Mouse (Mus musculus): Measurements from ENCODE around the gene Mink1. TPM values are rescaled to one million over a fixed set of nuclear protein-coding genes. Genes with fewer than 3 reads are reported as not detected.
A peak's percentile ranks its signal among the peaks of the same experiment; 100 is the strongest.

Gene Mink1
- total and polyA plus RNA-seq, 3 experiments, result 14.3 to 89.8 (median 38.1) TPM

DNA sequence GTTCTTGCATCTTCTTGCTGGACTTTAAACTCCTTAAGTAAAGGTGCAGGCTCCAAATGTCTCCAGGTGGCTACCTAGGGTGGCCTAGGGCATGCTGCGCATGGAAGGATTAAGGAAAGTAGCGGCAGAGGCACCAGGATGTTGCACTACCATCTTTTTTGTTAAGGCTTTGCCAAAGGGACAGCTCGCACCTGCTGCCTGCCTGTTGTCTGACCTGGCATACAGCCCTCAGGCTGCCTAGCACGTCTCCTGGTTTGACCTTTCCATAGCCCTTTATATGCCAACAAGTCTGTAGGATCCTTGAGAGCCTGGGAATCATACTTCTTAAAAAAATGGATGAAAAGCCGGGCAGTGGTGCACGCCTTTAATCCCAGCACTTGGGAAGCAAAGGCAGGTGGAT lies 80.4 kb downstream of the Mink1 start:
- Histone ChIP-seq H3K4me1 (ENCODE audit: insufficient read depth, low read depth, low read length) (peaks cover 73% of the 10 kb centered on the region), H3K36me3 (replicated peaks) (peaks cover 64% of the 10 kb centered on the region), H3K4me3 (ENCODE audit: low read depth, low read length) (no peak overlapping the region), H3K27me3 (ENCODE audit: insufficient read depth, low read length) (no peaks in the 10 kb centered on the region), H3K9me3 (replicated peaks) (no peaks in the 10 kb centered on the region)
- TF ChIP-seq GATA1 (IDR thresholded peaks at IDR 0.05; ENCODE audit: borderline replicate concordance, low read length) (no peak), GATA2 (IDR thresholded peaks at IDR 0.05; ENCODE audit: borderline replicate concordance, low read depth, low read length) (no peak), TAL1 (conservative IDR thresholded peaks at IDR 0.05; ENCODE audit: low read depth, low read length) (no peak), POLR2AphosphoS5 (IDR thresholded peaks at IDR 0.05; ENCODE audit: insufficient replicate concordance, low read depth, low read length) (no peak), CTCF (IDR thresholded peaks at IDR 0.05; ENCODE audit: low read depth, low read length) (no peak)
- no peak for DNase-seq (ENCODE audit: low spot score)
- ATAC-seq (ENCODE audit: extremely low read depth, insufficient number of reproducible peaks, low FRiP score, poor library complexity, severe bottlenecking), result no peak

DNA sequence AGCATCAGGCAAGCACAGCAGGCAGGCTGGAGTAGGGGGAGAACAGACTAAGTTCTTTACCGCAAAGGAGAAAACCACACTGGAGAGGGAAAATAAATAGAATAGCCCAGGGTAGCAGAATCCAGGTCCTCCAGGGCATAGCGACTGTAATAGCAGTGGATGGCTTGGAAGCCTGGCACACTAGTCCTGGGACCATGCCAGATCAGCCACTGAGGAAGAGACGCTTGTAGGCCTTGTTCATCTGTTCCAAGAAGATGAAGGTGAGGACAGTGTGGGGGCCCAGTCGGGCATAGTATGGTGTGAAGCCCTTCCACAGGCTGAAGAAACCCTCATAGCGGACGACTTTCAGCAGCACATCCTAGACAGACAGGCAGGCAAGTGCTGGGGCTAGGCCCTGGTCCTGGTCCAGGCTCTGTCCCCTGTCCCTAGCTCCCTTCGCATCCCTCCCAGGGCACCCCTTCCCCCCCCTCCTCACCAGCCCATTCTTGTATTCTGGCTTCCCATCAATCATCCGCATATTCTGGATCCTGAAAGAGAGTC lies 82.0 kb downstream of the Mink1 start:
- TF ChIP-seq GATA2 (IDR thresholded peaks at IDR 0.05; ENCODE audit: borderline replicate concordance, low read depth, low read length), result no peak
- TF ChIP-seq TAL1 (conservative IDR thresholded peaks at IDR 0.05; ENCODE audit: low read depth, low read length), result no peak
- TF ChIP-seq GATA1 (IDR thresholded peaks at IDR 0.05; ENCODE audit: borderline replicate concordance, low read length), result no peak
- no peak for TF ChIP-seq POLR2AphosphoS5 (IDR thresholded peaks at IDR 0.05; ENCODE audit: insufficient replicate concordance, low read depth, low read length)
- no peak for TF ChIP-seq CTCF (IDR thresholded peaks at IDR 0.05; ENCODE audit: low read depth, low read length)
- Histone ChIP-seq H3K4me1 (ENCODE audit: insufficient read depth, low read depth, low read length) (peaks cover 72% of the 10 kb centered on the region), H3K27me3 (ENCODE audit: insufficient read depth, low read length) (no peaks in the 10 kb centered on the region), H3K9me3 (replicated peaks) (no peaks in the 10 kb centered on the region), H3K4me3 (ENCODE audit: low read depth, low read length) (no peak overlapping the region; the same call in 1 of the 2 replicates), H3K36me3 (replicated peaks) (peaks cover 79% of the 10 kb centered on the region)
- DNase-seq (ENCODE audit: low spot score) (no peak), ATAC-seq (ENCODE audit: extremely low read depth, insufficient number of reproducible peaks, low FRiP score, poor library complexity, severe bottlenecking) (no peak)

DNA sequence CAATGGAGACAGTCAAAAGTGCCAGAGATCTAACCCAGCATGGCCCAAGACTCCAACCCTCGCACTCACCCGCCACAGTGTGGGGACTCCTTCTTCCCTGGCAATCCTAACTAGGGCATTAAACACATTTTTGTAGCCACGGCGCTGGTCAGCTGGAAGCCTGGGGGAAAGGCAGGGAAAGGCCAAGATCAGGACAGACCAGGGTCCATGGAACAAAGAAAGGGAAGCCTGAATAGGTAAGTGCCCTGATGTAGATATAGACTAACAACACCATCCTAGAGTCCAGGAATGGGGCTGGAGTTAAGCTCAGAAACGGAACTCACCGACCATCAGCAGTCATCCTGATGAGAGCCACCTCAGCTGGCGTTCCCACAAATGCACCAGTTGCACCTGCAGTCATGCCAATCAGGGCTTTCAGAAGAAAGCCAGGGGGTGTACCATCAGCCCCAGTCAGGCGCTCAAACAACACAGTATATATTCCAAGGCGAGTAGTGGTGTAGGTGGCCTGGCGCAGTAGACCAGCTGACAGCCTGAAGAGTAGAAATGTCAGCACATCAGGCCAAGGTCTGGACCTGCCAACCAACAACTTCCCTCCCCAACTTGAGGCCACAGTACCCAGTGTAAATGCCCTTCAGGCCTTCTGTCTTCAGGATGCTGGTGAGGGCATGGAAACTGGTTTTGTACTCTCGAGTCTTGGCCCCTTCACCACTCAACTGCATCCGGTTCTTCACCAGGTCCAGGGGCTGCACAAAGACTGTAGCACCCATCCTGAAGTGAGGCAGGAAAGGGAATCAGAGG lies 83.0 kb downstream of the Mink1 start:
- no peak for DNase-seq (ENCODE audit: low spot score)
- no peak for ATAC-seq (ENCODE audit: extremely low read depth, insufficient number of reproducible peaks, low FRiP score, poor library complexity, severe bottlenecking)
- Histone ChIP-seq H3K36me3 (replicated peaks) (peaks cover 80% of the 10 kb centered on the region), H3K4me3 (ENCODE audit: low read depth, low read length) (peak overlapping the region; percentile 80), H3K9me3 (replicated peaks) (no peaks in the 10 kb centered on the region), H3K4me1 (ENCODE audit: insufficient read depth, low read depth, low read length) (peaks cover 71% of the 10 kb centered on the region), H3K27me3 (ENCODE audit: insufficient read depth, low read length) (no peaks in the 10 kb centered on the region)
- TF ChIP-seq GATA1 (IDR thresholded peaks at IDR 0.05; ENCODE audit: borderline replicate concordance, low read length) (no peak), TAL1 (conservative IDR thresholded peaks at IDR 0.05; ENCODE audit: low read depth, low read length) (no peak), CTCF (IDR thresholded peaks at IDR 0.05; ENCODE audit: low read depth, low read length) (no peak), GATA2 (IDR thresholded peaks at IDR 0.05; ENCODE audit: borderline replicate concordance, low read depth, low read length) (no peak), POLR2AphosphoS5 (IDR thresholded peaks at IDR 0.05; ENCODE audit: insufficient replicate concordance, low read depth, low read length) (no peak)

DNA sequence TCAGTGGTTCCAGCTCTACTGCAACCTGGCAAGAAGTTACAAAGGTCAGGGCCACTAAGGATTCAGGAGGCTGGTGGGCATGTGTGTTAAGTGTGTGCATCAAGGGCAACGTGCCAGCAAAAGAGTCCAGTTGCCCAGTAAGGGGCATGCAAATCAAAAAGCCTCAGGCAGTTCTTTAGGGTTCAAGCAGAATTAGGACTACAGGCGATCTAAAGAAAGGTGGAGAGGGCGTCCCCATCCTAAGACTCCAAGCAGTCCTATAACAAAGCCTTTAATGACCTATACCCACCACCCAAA lies 83.5 kb downstream of the Mink1 start:
- no peaks in the 10 kb centered on the region for H3K9me3 ChIP-seq (replicated peaks)
- ATAC-seq (ENCODE audit: extremely low read depth, insufficient number of reproducible peaks, low FRiP score, poor library complexity, severe bottlenecking) (no peak), DNase-seq (ENCODE audit: low spot score) (no peak)
- peaks cover 83% of the 10 kb centered on the region for H3K36me3 ChIP-seq (replicated peaks)
- H3K4me1 ChIP-seq (ENCODE audit: insufficient read depth, low read depth, low read length), result peaks cover 71% of the 10 kb centered on the region
- no peak for TF ChIP-seq POLR2AphosphoS5 (IDR thresholded peaks at IDR 0.05; ENCODE audit: insufficient replicate concordance, low read depth, low read length)
- TF ChIP-seq TAL1 (conservative IDR thresholded peaks at IDR 0.05; ENCODE audit: low read depth, low read length), result no peak
- TF ChIP-seq GATA1 (IDR thresholded peaks at IDR 0.05; ENCODE audit: borderline replicate concordance, low read length), result no peak
- TF ChIP-seq GATA2 (IDR thresholded peaks at IDR 0.05; ENCODE audit: borderline replicate concordance, low read depth, low read length), result no peak
- TF ChIP-seq CTCF (IDR thresholded peaks at IDR 0.05; ENCODE audit: low read depth, low read length), result no peak
- no peaks in the 10 kb centered on the region for H3K27me3 ChIP-seq (ENCODE audit: insufficient read depth, low read length)
- peak overlapping the region; percentile 80 for H3K4me3 ChIP-seq (ENCODE audit: low read depth, low read length)

DNA sequence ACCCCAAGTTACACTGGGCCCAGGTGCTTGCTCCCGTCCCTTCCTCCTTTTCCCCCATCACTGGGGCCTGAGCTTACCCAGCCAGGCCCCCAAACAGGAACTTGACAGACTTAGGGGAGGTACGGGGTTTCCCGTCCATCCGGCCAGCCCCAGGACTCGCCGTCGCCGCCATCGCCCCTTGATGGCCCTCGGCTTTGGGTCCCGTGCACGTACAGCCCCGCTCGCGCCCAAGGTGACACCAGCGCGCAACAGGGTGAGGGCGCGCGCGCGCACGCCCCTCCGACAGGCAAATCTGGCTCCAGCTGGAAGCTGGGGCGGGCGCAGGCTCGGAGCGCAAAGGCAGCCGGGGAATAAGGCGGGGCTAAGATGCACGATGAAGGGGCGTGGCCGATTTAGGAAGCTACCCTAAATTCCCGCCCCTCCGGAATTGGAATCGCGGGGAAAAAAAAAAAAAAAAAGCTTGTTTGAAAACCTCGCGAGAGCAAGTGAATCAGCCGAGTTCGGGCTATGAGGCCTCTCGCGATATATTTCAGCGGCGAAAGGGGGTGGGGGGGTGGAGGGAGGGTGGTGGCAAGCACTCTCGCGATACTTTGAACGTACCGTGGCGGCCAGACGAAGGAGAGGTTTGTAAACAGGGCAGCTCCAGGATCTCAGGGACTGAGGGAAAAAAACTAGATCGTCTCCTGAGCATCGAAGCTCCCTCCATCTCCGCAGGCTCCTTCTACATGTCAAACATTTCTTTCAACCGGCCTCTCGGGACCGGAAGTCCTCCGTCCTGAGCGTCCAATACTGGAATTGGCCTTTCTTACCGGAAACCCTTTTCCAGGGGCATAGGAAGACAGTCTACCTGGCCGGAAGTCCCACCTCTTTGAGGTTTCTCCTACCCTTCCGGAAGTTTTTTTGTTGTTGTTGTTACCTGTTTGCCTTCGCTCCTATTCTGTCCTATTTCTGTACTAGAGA lies 84.3 kb downstream of the Mink1 start, which contains the start of the genes Rnf167 and Slc25a11:
Gene Rnf167, plus strand, starts transcription at position 545 of the 960 bp plus-strand sequence.
Gene Slc25a11, minus strand, starts transcription at position 789 of the 960 bp plus-strand sequence.
- Histone ChIP-seq H3K27me3 (ENCODE audit: insufficient read depth, low read length) (no peaks in the 10 kb centered on the region), H3K9me3 (replicated peaks) (no peaks in the 10 kb centered on the region), H3K36me3 (replicated peaks) (peaks cover 84% of the 10 kb centered on the region), H3K4me3 (ENCODE audit: low read depth, low read length) (peak within 1 kb of the TSS; percentile 80), H3K4me1 (ENCODE audit: insufficient read depth, low read depth, low read length) (peaks cover 72% of the 10 kb centered on the region)
- peak; percentile 50 for ATAC-seq (ENCODE audit: extremely low read depth, insufficient number of reproducible peaks, low FRiP score, poor library complexity, severe bottlenecking)
- peak; percentile 73 for DNase-seq (ENCODE audit: low spot score)
- TF ChIP-seq TAL1 (conservative IDR thresholded peaks at IDR 0.05; ENCODE audit: low read depth, low read length) (no peak), GATA1 (IDR thresholded peaks at IDR 0.05; ENCODE audit: borderline replicate concordance, low read length) (no peak), POLR2AphosphoS5 (IDR thresholded peaks at IDR 0.05; ENCODE audit: insufficient replicate concordance, low read depth, low read length) (no peak), CTCF (IDR thresholded peaks at IDR 0.05; ENCODE audit: low read depth, low read length) (no peak), GATA2 (IDR thresholded peaks at IDR 0.05; ENCODE audit: borderline replicate concordance, low read depth, low read length) (no peak)
